Mouse (Mus musculus) left cerebral cortex, postnatal 4 days (tissue): ENCODE data around the gene Gfi1. TPM values are rescaled to one million over a fixed set of nuclear protein-coding genes. Genes with fewer than 3 reads are reported as not detected.

Experiments
- DNase-seq: peaks from one replicate; pipeline ENCODE4 v3.0.0-alpha.2; 2022
- intact Hi-C: fragments of 180-260 bp; cut with DNase I; formaldehyde crosslinking; loops from one replicate; pipeline ENCODE4 v1.15.1; 2025
- total RNA-seq, 2 experiments: library from RNA; stranded (reverse); gene quantifications; 2 replicates each; pipeline ENCODE4 v1.2.3; 2021

Gene Gfi1
- total RNA-seq, 2 experiments from 2014 or later = 0.36 TPM; not detected in 1

DNA sequence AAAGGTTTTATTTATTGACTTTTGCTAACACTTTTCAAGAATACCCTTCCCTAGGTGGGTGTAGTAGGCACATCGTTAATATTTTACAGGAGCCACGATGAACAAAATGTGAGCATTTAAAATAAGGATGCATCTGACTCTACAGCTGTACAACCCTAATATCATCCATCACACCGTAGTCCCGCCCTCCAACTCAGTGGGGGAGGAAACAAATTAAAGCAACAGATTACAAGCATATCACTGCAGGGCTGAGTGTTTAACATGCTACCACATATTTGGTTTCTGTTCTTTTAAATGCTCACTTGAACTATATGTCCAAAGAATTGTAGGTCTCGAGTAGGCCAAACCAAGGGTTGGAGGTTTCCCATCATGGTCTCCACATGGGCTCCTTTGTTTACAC is 38.7 kb downstream of the Gfi1 start:
- DNase-seq = no peak
- intact Hi-C loops = no loop called here

GRCm38 (mm10) chr5:107684380-107684779 is 41.5 kb downstream of the Gfi1 start:
- intact Hi-C loops = no loop called here

GRCm38 (mm10) chr5:107681300-107681699 is 44.5 kb downstream of the Gfi1 start:
- no peak for DNase-seq
- intact Hi-C loops = no loop called here

More at GRCm38 (mm10) chr5:107684380-107684779, 41.5 kb downstream of the Gfi1 start:
- DNase-seq = no peak

DNA sequence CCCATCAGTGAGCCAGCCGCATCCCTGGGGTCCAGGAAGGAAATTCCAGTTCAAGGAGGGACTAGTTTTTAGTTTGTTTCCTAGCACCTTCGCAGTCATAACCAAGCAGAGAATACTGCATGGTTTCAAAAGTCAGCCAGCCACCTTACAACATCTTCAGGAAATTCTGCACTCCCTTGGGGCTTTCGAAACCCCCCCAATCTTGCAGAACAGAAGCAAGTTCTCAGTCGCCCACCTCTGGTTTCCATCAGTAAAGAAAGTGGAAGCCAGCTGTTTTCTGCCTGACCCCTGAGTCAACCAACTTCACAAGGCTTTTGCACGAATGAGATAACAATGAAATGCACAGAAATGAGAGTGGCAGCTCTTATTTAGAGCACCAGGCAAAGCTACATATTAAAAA is 47.4 kb downstream of the Gfi1 start:
- DNase-seq = no peak
- intact Hi-C loops = no loop called here

Other genes starting within 250 kb of the Gfi1 start
- under 1 TPM; 0.32 to 0.48 TPM for gene Gm42669, start 218.4 kb downstream of the Gfi1 start, total RNA-seq
- under 1 TPM; 0.30 to 0.32 TPM for gene 1700028K03Rik, start 191.3 kb downstream of the Gfi1 start, total RNA-seq
- 10 to 100 TPM; 19.9 to 21.8 TPM for gene Rpap2, start 128.7 kb downstream of the Gfi1 start, total RNA-seq
- gene Glmn, start 128.1 kb downstream of the Gfi1 start, total RNA-seq = 10 to 100 TPM; 25.8 to 27.7 TPM
- not detected for gene Ube2d2b, start 104.1 kb upstream of the Gfi1 start, total RNA-seq
- 10 to 100 TPM; 69.0 to 75.8 TPM for gene Evi5, start 149.1 kb upstream of the Gfi1 start, total RNA-seq
- gene Rpl5, start 174.5 kb upstream of the Gfi1 start, total RNA-seq = 100 to 1,000 TPM; 147 to 148 TPM